Mouse (Mus musculus): ENCODE measurements around the gene Ubap2.

DNA sequence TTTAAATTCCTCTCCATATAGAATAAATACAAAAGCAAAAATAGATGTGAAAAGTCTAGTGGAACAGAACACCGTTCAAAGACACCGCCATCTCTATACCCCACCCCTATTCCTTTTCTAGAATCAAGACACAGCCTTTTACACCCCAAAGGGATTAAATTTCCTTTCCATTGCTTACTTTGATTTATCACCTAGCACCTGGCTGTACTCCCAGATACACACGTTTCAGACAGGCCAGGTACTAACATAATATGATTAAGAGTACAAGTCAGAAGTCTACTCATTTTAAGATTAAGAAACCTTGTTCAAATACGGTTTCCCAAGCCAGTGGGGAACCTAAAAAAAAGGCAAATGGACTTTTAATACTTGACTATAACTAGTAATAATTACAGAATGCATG, 8.6 kb downstream of the Ubap2 start:
- TF ChIP-seq CTCF (IDR thresholded peaks at IDR 0.05; ENCODE audit: low read depth) (no peak), EP300 (optimal IDR thresholded peaks at IDR 0.05) (no peak)
